Mouse (Mus musculus): ENCODE data around the gene Ccdc188.

DNA sequence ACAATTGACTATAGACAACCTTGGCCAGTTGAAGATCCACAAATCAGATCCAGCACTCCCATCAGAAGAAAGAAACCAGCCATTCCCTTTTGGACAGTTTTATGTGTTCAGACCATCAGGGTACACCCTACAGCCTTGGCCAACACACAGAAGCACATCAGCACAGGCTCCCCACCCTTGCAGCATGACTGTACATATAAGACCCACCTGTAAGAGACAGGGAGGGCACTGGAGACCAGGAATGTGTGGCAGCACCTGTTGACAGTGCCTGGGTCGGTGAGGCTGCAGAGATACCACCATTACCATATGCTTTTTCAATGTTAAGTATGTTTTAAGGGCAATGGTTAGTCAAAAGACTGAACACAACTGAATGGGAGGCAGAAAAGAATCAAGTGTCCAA, 36.2 kb downstream of the Ccdc188 start:
- TF ChIP-seq GATA1 (IDR thresholded peaks at IDR 0.05; ENCODE audit: borderline replicate concordance, low read length) (no peak), FLI1 (IDR thresholded peaks at IDR 0.05; ENCODE audit: low read length) (no peak)

Measured in megakaryocyte, embryonic 14.5 days (primary cell).